Mouse (Mus musculus) cerebellum, adult 2 months (tissue): ENCODE data around the gene Plxnc1.

ENCODE experiments used
- CTCF ChIP-seq: fragments of 200-500 bp; IDR thresholded peaks from 2 replicates; pipeline ENCODE4 v1.5.1; 2011; ENCODE audit warnings: low read depth, mild to moderate bottlenecking, control low read depth, low read length, moderate library complexity, borderline replicate concordance; ENCODE audit not compliant: insufficient read depth
- POLR2A ChIP-seq: fragments of 200-500 bp; IDR thresholded peaks from 2 replicates; pipeline ENCODE4 v1.6.1; 2011; ENCODE audit warnings: low read length, control low read depth, borderline replicate concordance; ENCODE audit not compliant: insufficient read depth

GRCm38 (mm10) chr10:94800677-94801354, 143.8 kb downstream of the Plxnc1 start:
- TF ChIP-seq CTCF (no peak), POLR2A (no peak)
